Mouse (Mus musculus) erythroblast, embryonic 14.5 days (primary cell): ENCODE data around the gene Fbln1. TPM values are rescaled to one million over a fixed set of nuclear protein-coding genes. Genes with fewer than 3 reads are reported as not detected.

Experiments
- H3K27me3 ChIP-seq: 2 replicates; pipeline ENCODE4 v1.6.1; 2012; ENCODE audit warnings: inconsistent platforms; ENCODE audit not compliant: control insufficient read depth
- H3K36me3 ChIP-seq: 2 replicates; pipeline ENCODE4 v1.6.1; 2012; ENCODE audit warnings: mild to moderate bottlenecking, inconsistent platforms; ENCODE audit not compliant: control insufficient read depth
- H3K4me1 ChIP-seq: 2 replicates; pipeline ENCODE4 v1.6.1; 2012; ENCODE audit warnings: inconsistent platforms; ENCODE audit not compliant: control insufficient read depth
- H3K4me3 ChIP-seq: replicated peaks from 2 replicates; pipeline ENCODE3; 2012; ENCODE audit warnings: moderate library complexity, mild to moderate bottlenecking, inconsistent platforms
- H3K9me3 ChIP-seq: 2 replicates; pipeline ENCODE4 v1.6.1; 2012; ENCODE audit warnings: low read length, inconsistent platforms, mixed read lengths; ENCODE audit not compliant: control insufficient read depth
- GATA1 ChIP-seq: IDR thresholded peaks from 2 replicates; pipeline ENCODE4 v1.6.1; 2012; ENCODE audit warnings: low read length, inconsistent platforms, mixed read lengths
- TAL1 ChIP-seq: IDR thresholded peaks from 3 replicates; pipeline ENCODE4 v1.6.1; 2012; ENCODE audit warnings: low read length, inconsistent platforms, mixed read lengths
- polyA plus RNA-seq: library from polyadenylated mRNA; stranded (reverse); fragments of >175 nt; gene quantifications from 2 replicates; pipeline ENCODE4 v1.2.3, GENCODE M21; 2012

Fbln1 gene
- polyA plus RNA-seq, 1 experiment = not detected

DNA sequence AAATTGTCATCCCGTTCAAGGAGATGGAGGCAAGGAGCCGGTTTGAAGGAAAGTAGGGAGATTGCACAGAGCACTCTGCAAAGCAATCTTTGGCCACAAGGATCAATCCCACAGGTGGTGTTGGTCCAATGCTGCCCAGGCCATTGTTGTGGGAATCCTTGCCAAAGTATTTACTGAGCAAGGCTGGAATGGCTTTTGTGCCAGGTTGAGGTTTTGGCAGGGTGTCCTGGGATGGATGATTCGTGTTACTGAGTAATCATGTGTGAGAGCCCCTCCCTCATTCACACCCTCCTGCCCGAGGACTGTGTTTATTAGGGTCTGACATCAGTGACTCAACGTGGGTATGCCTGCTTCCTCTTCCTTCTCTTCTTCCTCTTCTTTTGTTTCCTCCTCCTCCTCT, 3.0 kb upstream of the Fbln1 start:
- Histone ChIP-seq H3K4me3 (no peak overlapping the region), H3K9me3 (no peaks in the 10 kb centered on the region)

DNA sequence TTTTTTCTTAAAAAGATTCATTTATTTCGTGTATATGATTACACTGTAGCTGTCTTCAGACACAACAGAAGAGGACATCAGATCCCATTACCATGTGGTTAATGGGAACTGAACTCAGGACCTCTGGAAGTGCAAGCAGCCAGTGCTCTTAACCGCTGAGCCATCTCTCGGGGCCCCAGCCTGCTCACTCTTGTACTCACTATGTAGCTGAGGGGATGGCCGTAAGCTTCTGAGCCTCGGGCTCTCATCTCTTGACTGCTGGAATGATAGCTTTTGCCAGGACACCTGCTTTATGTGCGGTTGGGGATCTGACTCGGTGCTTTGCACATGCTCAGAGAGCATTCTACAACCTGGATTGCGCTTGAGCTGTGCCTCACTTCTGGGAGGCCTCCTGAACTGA, 1.4 kb upstream of the Fbln1 start:
- H3K4me3 ChIP-seq = no peak overlapping the region
- TF ChIP-seq TAL1 (no peak), GATA1 (no peak)
- peaks cover 4% of the 10 kb centered on the region for H3K9me3 ChIP-seq
- peaks cover 14% of the 10 kb centered on the region for H3K27me3 ChIP-seq
- no peaks in the 10 kb centered on the region for H3K4me1 ChIP-seq
- H3K36me3 ChIP-seq = no peaks in the 10 kb centered on the region

More for the DNA sequence above, 3.0 kb upstream of the Fbln1 start:
- TF ChIP-seq TAL1 (no peak), GATA1 (no peak)
- no peaks in the 10 kb centered on the region for H3K36me3 ChIP-seq
- H3K27me3 ChIP-seq = peaks cover 14% of the 10 kb centered on the region
- no peaks in the 10 kb centered on the region for H3K4me1 ChIP-seq

DNA sequence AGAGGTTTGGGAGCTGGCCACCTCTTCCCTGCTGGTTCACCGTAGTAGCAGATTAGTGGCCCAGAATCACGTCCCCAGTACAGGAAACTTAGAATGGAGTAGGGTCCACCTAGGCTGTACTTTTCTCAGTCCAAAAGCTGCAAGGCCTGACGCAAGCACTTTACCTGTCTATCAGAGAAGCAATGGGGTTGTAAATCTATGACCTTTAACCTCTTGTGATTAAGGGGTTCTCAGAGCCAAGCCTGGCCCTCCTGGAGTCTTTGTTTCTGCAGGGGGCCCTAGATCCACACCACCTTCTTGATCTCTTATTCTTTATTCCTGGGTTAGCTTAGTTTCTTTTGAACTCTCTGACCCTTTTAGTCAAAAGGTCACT, 940 bp downstream of the Fbln1 start:
- no peaks in the 10 kb centered on the region for H3K36me3 ChIP-seq
- no peaks in the 10 kb centered on the region for H3K4me1 ChIP-seq
- H3K4me3 ChIP-seq = no peak overlapping the region
- H3K27me3 ChIP-seq = peaks cover 12% of the 10 kb centered on the region
- TF ChIP-seq TAL1 (no peak), GATA1 (no peak)
- H3K9me3 ChIP-seq = peaks cover 13% of the 10 kb centered on the region

DNA sequence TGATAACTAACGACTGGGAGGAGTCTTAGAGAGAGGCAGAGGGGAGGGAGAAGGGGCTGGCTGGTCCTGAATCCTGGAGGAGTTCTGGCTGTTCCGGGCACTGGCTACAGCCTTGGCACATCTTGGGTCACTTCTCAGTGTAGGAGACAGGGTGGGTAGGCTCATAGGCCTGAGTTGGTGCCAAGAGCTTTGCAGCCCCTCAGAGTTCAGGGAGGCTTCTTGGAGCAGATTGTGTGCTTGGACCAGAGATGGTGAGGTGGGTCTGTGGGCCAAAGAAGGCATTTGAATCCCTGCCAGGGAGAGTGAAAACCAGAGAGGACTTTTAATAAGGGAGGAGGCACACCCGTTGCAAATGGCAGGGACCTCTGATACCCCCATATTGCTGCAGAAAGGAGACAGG, 1.3 kb downstream of the Fbln1 start:
- H3K4me1 ChIP-seq = no peaks in the 10 kb centered on the region
- TF ChIP-seq TAL1 (no peak), GATA1 (no peak)
- H3K27me3 ChIP-seq = peaks cover 12% of the 10 kb centered on the region
- no peaks in the 10 kb centered on the region for H3K36me3 ChIP-seq
- H3K4me3 ChIP-seq = no peak overlapping the region
- H3K9me3 ChIP-seq = peaks cover 13% of the 10 kb centered on the region

DNA sequence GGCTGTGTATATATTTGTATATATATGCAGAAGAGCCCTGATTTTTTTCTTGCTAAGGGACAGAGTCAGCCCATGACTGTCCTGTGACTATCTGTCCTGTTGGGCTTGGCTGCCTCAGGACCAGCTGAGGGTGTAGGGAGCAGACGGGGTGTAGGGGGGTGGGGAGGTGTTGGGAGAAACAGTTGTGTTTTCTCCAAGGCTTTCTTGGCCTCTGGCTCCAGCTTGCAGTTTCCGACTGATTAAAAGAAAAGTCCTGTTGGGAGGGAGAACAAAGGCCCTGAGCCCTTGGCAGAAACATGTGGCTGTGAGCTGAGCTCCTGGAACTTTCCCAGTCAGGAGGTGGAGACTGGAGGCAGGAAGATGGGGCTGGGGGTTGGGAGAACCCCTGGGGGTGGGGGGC, 2.0 kb downstream of the Fbln1 start:
- no peak overlapping the region for H3K4me3 ChIP-seq
- H3K4me1 ChIP-seq = no peaks in the 10 kb centered on the region
- H3K27me3 ChIP-seq = peaks cover 12% of the 10 kb centered on the region
- no peaks in the 10 kb centered on the region for H3K36me3 ChIP-seq
- H3K9me3 ChIP-seq = peaks cover 16% of the 10 kb centered on the region
- TF ChIP-seq TAL1 (no peak), GATA1 (no peak)

DNA sequence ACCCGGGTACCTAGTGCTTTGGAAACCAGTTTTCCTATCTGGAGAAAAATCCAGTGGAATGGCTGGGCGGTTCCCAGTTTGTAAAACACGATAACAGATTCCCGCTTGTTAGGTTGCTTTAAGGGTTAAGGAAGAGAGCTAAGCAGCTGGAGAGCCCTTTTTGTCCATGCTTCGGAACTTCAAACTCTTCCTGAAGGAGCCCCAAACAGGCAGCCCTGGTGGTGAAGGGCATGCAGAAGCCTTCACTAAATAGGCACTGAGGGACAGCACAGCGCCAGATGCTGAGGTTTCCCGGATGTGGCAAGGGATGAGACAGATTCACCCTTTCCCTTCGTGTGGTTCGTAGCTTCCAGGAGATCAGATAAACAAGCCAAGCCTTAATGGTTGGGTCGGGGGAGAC, 2.6 kb downstream of the Fbln1 start:
- peaks cover 16% of the 10 kb centered on the region for H3K9me3 ChIP-seq
- H3K4me3 ChIP-seq = no peak overlapping the region
- TF ChIP-seq GATA1 (no peak), TAL1 (no peak)
- no peaks in the 10 kb centered on the region for H3K36me3 ChIP-seq
- H3K27me3 ChIP-seq = peaks cover 12% of the 10 kb centered on the region
- no peaks in the 10 kb centered on the region for H3K4me1 ChIP-seq

DNA sequence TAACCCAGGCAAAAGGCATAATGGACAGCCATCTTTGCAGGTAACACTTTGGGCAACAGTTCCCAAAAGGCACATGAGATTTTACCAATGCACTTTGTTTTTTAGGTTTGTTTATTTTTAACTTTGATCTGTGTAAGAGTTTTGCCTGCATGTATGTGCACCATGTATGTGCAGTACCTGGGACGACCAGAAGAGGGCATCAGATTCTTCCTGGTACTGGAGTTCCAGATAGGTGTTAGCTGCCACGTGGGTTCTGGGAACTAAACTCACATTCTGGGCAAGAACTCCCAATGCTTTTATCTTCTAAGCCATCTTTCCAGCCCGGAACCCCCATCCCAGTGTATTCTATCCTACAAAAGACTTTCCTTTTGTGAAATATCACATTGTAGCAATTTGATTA, 3.6 kb downstream of the Fbln1 start:
- Histone ChIP-seq H3K9me3 (peaks cover 16% of the 10 kb centered on the region), H3K4me1 (no peaks in the 10 kb centered on the region), H3K36me3 (no peaks in the 10 kb centered on the region), H3K4me3 (no peak overlapping the region), H3K27me3 (peaks cover 10% of the 10 kb centered on the region)
- TF ChIP-seq GATA1 = no peak
- no peak for TF ChIP-seq TAL1

DNA sequence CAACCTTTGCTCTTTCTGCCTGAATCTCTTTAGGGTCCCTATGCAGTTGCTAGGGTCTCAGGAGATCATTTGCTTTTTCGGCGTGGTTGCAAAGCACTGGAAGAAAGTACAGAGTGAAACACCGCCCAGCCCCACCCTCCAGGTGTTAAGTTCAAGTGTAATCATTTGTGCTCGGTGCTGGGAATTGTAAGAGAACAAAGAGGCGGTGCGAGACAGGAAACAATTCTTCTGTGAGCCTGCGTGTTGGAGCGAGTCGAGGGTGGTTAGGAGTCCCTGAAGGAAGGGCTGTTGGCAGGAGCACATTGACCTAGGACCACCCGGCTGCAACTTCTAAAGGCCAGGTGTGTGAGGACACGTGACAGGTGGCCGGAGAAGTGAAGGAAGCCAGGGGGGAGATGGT, 4.9 kb downstream of the Fbln1 start:
- peaks cover 9% of the 10 kb centered on the region for H3K27me3 ChIP-seq
- H3K4me3 ChIP-seq = no peak overlapping the region
- TF ChIP-seq TAL1 = no peak
- TF ChIP-seq GATA1 = no peak
- H3K36me3 ChIP-seq = no peaks in the 10 kb centered on the region
- no peaks in the 10 kb centered on the region for H3K4me1 ChIP-seq
- peaks cover 25% of the 10 kb centered on the region for H3K9me3 ChIP-seq

DNA sequence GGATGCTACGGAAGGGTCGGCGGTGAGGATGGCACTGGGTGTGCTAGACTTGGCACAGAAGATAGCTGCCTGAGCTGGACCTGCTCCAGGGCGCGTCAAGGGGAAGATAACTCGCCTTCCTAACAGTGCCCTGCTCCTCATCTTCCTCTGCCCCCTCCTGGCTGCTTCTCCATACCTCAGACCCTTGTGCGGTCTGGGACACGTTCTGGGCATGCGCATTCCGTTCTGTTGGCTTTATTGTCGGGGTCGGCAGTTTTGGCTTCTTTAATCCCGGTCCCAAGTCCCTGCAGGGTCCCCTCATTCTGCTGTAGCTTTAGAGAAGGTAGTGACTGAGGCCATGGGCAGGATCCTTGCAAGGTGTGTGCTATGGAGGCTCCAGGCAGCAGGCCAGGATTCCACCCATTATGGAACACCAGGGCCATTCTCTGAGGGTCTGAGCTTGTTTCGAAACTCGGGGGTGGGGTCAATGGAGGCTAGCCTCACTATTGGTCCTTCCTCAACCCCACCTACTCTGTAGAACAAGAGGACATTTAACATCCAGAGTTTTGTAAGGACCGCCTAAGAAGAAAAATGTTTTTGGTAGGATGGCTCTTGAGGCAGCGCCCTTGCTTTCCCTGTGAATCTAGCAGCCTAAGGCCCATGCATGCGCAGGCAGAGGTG, 5.5 kb downstream of the Fbln1 start:
- TF ChIP-seq GATA1 = no peak
- no peak for TF ChIP-seq TAL1
- no peaks in the 10 kb centered on the region for H3K36me3 ChIP-seq
- peaks cover 30% of the 10 kb centered on the region for H3K9me3 ChIP-seq
- no peak overlapping the region for H3K4me3 ChIP-seq
- no peaks in the 10 kb centered on the region for H3K4me1 ChIP-seq
- peaks cover 4% of the 10 kb centered on the region for H3K27me3 ChIP-seq

DNA sequence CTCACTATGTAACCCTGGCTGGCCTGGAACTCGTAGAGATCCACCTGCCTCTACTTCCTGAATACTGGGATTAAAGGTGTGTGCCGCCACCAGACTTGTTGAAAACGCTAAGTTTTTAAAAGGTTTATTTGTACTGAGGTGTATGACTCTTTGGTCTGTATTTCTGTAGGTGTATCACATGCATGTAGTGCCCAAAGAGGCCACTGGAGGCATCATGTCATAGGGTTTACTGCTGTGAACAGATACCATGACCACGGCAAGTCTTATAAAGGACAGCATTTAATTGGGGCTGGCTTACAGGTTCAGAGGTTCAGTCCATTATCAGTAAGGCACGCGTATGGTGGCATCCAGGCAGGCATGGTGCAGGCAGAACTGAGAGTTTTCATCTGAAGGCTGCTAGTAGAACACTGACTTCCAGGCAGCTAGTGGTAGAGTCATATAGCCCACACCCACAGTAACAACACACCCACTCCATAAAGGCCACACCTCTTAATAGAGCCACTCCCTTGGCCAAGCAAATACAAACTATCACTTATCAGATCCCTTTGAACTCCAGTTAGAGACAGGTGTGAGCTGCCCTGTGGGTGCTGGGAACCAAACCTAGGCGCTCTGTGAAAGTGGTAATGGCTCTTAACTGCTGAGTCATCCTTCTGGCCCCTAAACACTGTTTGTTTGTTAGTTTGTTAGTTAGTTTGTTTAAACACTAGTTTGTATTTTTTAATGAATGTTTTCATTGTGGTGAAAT, 10.5 kb downstream of the Fbln1 start:
- H3K27me3 ChIP-seq = no peaks in the 10 kb centered on the region
- H3K36me3 ChIP-seq = no peaks in the 10 kb centered on the region
- H3K9me3 ChIP-seq = peaks cover 20% of the 10 kb centered on the region
- TF ChIP-seq TAL1 (no peak), GATA1 (no peak)
- no peaks in the 10 kb centered on the region for H3K4me1 ChIP-seq
- H3K4me3 ChIP-seq = no peak overlapping the region
